Comparison of ENCODE assay signal across 8 mouse cellular contexts in genomic region chr6:86585070-86585600, GRCm38 (mm10). TPM values are rescaled to one million over a fixed set of nuclear protein-coding genes. Genes with fewer than 3 reads are reported as not detected.
A peak's percentile ranks its signal among the peaks of the same experiment; 100 is the strongest.
DNase-seq lines count a peak whose midpoint lies in the region; ATAC-seq lines count a peak whose summit lies in the region.

No protein-coding gene starts in this region.

- H3K4me1 ChIP-seq in hindbrain, embryonic 15.5 days (replicated peaks), result peaks cover 25% of the 10 kb centered on the region

- H3K4me2 ChIP-seq in hindbrain, embryonic 15.5 days, result peak overlapping the region; percentile 59

- 3% methylated on average over 16 of the region's 16 CpGs for WGBS in hindbrain, embryonic 15.5 days

- no peaks in the 10 kb centered on the region for H3K36me3 ChIP-seq in hindbrain, embryonic 15.5 days

- peak overlapping the region; percentile 29 for H3K4me3 ChIP-seq in hindbrain, embryonic 15.5 days

- peak overlapping the region; percentile 23 for H3K9ac ChIP-seq in hindbrain, embryonic 15.5 days

- DNase-seq in ZHBTc4 (ENCODE audit: low read depth, low spot score), result peak; percentile 73
- DNase-seq in gastrocnemius, adult 18-20 months (ENCODE audit: low spot score), result peak; percentile 89
- peak; percentile 85 to 87 for DNase-seq in layer of hippocampus, postnatal 36 days
- DNase-seq in lung, postnatal 14 days, result peak; percentile 81
- peak; percentile 73 for DNase-seq in ovary, postnatal 14 days (ENCODE audit: low spot score)
- DNase-seq in urinary bladder, adult 2 months (ENCODE audit: low spot score), result peak; percentile 51

- peak; percentile 88 for ATAC-seq in common myeloid progenitor, adult 5-6 weeks (replicated peaks; ENCODE audit: low read depth, poor library complexity, severe bottlenecking)
- peak; percentile 91 for ATAC-seq in hindbrain, embryonic 15.5 days (ENCODE audit: low FRiP score, low read depth)

- H3K9me3 ChIP-seq in hindbrain, embryonic 15.5 days, result no peaks in the 10 kb centered on the region

- peak overlapping the region; percentile 91 for H3K27ac ChIP-seq in hindbrain, embryonic 15.5 days (replicated peaks)

- H3K27me3 ChIP-seq in hindbrain, embryonic 15.5 days, result no peaks in the 10 kb centered on the region

RNA-seq across cellular contexts. Expression of gene Asprv1, which starts 42.8 kb away (rescaled TPM):
- total RNA-seq in common myeloid progenitor, adult 5-6 weeks (2017), result 0.55 TPM in 1 of 2 replicates, not detected in the other
- not detected for total RNA-seq in gastrocnemius, adult 18-20 months (2021)
- 0.76 and 1.00 TPM in 2 replicates for polyA plus RNA-seq in hindbrain, embryonic 15.5 days (2015; fragmentation: Nextera tagmentation; extraction: Ambion mirVana)
- total RNA-seq in layer of hippocampus, postnatal 36 days (2021), result 1 to 10 TPM in 1 of 2 experiments, under 1 TPM in 1; 0.88 to 1.7 TPM
- 0.39 and 0.56 TPM in 2 replicates for polyA plus RNA-seq in urinary bladder, adult 2 months (2012; rRNA removed)

RNA-seq across cellular contexts. Expression of gene Pcbp1, which starts 59.0 kb away (rescaled TPM):
- total RNA-seq in common myeloid progenitor, adult 5-6 weeks (2017), result 115 and 172 TPM in 2 replicates
- total RNA-seq in gastrocnemius, adult 18-20 months (2021), result 100 to 1,000 TPM; 114 to 128 TPM
- polyA plus RNA-seq in hindbrain, embryonic 15.5 days (2015; fragmentation: Nextera tagmentation; extraction: Ambion mirVana), result 341 and 351 TPM in 2 replicates
- total RNA-seq in layer of hippocampus, postnatal 36 days (2021), result 100 to 1,000 TPM; 177 to 186 TPM
- 153 and 183 TPM in 2 replicates for polyA plus RNA-seq in urinary bladder, adult 2 months (2012; rRNA removed)

Comparison
In these comparisons a context has a peak if more than half of its experiments do, and no peak if none do; other contexts are left out.
1. Peak in every context shown above with its lines: DNase-seq, ATAC-seq, H3K4me3 ChIP-seq and H3K27ac ChIP-seq.